Mouse (Mus musculus) 416B (cell line): ENCODE results near the gene Tst.

Experiments
- DNase-seq: peaks from one replicate; pipeline ENCODE4 v3.0.0; 2011; ENCODE audit warnings: low read depth

Tst gene

DNA sequence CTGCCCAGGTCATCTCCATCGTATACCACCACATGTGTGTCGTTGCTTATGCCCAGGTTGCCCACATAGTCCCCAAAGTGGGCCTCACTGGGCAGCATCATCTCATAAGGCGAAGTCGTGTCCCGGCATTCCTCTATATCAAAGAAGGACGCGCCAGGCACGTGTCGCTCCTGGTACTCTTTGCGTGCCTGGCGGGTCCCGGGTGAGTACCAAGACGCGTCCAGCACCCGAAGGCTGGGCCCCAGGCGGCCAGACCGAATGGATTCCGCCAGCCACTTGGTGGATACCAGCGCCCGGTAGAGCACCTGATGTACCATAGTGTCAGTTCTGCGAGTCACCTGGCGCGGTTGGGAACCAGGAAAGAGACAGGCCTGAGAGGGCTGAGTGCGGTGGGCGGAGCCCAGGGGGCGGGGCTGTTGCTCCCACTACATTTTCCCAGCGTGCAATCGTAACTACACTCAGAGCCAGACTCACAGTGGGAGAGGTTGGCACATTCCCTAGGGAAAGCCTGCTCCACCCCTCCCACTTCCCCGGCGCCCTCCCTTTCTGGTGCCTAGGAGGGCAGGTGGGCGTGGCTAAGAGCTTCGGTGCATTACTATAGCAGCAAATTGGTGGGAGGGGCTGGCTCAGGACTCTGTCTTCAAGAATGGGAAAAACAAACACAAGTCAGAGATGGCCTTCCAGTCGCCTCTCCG, at the start of gene Tst:
Tst (minus strand) TSS at position 391 of the 695 bp plus-strand sequence.
- peak; percentile 80 for DNase-seq

DNA sequence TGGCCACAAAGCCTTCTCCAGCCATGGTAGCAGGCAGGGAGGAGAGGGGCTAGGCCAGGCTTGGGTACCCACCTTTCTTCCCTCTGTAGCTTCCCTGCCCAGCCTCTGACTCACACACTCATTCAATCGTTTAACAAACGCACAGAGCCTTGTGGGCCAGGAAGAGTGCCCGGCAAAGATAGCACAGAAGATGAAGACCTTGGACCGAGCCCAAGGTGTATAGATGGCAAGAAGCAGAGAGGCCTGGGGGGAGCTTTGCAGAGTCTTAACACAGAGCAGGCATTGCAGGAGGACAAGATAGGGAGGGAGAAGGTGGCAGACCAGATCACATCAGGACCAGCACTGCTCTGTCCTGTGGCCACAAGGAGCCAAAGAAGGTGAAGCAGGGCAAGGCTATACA, 49.5 kb upstream of the Tst start:
- DNase-seq: no peak

DNA sequence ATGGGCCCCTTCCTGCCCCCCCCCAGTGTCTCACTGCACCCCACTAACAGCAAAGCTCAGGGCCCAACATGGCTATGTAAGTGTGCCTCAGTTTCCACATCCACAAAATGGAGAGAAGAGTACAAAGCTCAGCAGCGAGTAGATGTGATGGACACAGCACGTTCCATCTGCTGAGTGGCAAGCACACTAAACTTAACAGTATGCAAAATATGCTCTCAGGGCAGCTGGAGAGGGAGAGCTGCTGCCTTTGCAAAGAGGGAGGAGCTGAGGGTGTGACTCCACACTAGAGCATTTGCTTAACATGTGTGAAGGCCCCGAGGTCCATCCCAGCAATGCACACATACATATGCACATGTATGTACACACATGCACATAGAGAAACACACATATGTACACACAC, 47.2 kb upstream of the Tst start:
- DNase-seq: no peak

DNA sequence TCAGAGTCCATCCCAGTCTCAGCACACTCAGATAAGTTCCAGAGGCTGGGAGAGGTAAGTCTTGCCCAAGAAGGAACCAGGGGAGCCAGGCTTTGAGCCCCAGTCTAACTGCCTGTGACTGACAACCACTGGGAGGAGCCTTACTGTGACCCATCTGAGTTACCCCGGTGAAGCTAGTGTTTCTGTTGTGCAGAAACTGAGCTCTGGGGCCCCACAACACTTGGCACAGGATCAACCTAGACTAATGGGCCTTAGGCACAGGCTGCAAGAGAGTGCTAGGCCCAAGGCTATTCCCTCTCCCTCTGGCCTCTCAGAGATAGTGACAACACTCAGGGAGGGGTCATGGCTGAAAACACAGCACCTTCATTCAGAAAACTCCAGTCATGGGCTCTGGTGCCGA, 45.5 kb upstream of the Tst start:
- DNase-seq: peak; percentile 17

DNA sequence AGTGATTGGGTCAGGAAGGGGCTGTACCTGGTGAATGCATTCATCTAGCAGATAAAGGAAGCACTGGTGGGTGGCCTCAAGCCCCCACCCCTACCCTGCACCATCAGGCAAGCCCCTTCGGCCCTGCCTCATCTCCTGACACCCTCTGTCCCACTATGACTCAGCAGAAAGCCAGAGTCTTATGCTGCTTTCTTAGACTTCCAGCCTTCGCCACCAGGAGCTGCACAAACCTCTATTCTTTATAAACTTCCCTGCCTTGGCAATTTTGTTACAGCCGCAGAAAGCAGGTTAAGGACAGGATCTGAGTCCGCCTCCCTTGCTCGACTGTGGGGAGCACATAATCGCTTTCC, 44.7 kb upstream of the Tst start:
- peak; percentile 68 for DNase-seq

DNA sequence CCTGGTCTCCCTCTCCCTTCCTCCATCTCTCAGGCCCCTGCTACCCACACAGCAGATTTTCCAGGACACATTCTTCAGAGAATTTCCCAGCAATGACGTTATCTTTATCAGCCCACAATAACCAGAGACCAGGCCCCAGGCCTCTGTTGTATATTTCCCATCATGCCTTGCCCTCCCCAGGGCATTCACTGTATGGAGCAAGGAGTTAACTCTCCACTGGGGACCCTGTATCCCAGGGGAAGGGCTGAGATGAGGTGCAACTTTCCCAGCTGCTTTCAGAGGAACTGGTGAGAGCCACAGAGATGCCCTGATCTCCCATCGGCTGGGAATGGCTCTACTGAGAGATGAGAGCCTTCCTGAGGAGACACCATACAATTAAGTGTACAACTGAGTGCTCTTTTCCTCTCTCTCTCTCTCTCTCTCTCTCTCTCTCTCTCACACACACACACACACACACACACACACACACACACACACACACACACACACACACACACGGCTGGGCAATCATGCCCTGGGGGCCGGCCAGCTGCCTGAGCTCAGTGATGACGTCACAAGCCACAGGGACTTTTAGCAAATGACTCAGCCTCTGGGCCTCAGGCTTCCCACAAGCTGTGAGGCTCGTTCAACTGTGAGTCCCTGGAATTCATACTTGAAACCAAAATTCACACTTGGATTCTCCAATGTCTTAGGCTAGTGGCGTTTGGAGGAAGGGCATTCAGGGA, 44.1 kb upstream of the Tst start:
- peak; percentile 96 for DNase-seq

DNA sequence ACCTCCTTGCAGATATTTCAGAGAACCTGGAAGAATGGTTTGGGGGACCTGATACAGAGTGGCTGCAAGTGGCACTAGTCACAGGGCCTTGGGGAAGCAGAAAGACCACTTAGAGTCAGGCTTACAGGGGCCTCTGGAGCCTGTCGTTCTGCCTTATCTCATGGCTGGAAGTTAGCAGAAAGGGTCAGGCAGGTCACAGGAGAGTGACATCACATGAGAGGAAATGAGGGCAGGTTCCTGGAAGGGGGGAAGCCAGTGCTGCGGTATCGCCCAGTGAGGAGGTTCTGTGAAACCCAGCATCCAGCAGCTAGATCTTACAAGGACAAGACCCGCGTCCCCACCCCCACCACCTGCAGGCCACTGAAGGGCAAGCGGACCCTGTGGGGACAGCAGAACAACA, 43.4 kb upstream of the Tst start:
- DNase-seq: peak; percentile 65

DNA sequence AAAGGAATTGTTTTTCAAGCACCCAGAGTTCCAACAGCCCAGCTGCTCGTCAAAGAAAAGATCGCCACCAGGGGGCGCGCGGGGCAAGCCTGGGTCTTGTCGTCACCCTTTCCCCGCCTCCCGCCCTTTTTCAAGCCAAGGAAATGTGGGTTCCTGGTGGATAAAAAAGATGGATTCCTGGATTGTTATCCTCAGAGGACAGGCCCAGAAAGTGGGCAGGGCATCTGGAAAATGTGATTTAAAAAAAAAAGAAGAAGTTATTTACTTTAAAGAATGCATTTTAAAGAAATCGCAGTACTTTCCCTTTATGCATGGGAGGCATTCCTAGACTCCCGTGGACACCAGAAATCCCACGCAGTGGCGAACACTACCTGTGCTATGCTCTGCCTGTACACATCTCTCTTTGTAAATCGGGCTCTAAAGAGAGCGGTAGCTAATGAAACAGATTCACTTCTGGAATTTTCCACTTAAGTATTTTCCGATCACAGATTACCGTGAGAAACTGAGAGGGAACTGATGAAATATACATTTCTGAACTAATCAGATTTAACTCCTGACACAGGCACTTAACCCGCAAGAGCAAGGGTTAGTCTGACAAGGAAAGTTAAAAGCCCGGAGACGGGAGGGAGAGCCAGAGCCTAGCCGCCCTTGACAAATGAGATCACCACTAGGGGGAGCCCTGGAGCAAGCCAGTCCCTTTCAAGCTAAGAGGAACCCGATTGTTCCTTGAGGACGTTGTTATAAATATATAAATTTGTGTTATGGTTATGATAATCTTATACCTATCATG, 42.2 kb upstream of the Tst start:
- peak; percentile 91 for DNase-seq

DNA sequence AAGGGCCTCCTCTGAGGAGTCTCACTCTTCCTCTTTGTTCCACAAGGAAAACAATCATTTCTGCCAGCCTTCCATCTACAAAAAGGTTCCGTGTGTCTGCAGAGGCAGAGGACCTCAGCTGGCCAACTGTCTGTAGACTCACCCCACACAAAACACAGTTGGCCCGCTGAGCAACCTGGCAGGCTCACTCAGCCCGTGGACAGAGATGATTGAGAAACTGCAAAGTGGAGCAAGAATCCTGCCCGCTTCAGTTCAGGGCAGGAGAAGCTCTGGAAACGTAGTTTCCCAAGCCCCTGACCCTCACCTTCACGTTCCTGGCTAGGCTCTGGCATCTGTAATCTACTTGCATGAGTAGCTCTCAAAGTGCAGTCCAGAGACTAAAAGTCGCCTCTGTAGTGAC, 41.4 kb upstream of the Tst start:
- no peak for DNase-seq

DNA sequence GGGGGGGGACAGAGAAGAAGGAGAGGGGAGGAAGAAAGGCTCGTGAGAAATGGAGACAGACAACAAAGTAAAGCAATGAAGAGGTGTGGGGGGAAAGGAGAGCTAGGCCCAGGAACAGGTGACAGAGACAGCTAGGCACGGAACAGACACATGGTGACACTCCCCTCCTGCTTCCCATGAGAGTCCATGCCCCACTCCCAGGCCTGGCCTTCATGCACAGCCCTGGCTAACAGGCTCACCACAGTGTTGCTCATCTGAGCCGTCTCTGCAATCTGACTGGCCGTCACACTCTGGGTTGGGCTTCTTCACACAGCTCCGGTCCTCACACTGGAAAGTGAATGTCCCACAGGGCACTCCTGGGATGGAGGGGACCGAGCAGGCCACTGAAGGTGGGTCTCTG, 38.1 kb upstream of the Tst start:
- DNase-seq: no peak

DNA sequence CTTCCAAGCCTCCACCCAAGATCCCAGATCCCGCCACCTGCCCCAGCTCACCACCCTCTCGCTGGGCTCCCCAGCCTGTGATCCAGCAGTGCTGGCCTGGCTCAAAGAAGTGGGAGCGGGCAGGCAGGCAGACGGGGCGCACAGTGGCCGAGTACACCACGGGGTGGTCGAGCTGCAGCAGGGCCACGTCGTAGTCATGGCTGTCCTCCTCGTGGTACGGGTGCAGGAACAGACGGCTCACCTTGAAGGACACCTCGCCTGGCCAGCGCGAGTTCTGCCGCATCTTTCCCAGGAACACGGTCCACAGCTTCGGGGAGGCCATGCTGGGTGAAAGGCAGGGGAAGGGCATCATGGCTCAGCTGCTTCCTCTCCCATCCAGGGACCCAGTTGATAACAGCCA, 36.5 kb upstream of the Tst start:
- DNase-seq: no peak

DNA sequence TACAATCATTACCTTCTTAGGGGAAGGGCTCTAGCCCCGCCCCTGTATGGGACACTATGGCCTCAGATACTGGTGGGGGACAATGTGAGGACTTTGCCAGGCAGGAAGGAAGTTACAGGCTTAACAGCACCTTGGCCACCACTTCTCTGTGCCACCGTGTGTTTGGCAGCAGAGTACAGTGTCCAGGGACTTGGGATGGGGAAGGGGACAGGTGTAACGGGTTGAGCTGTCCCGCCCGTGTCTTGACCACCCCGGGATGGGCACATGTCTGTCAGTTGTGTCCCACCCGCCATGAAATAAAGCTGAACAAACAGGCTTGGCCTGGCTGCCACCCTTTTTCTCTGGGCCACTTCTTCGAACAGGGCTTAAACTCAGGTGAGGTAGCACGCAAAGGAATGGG, 33.3 kb upstream of the Tst start:
- DNase-seq: no peak

DNA sequence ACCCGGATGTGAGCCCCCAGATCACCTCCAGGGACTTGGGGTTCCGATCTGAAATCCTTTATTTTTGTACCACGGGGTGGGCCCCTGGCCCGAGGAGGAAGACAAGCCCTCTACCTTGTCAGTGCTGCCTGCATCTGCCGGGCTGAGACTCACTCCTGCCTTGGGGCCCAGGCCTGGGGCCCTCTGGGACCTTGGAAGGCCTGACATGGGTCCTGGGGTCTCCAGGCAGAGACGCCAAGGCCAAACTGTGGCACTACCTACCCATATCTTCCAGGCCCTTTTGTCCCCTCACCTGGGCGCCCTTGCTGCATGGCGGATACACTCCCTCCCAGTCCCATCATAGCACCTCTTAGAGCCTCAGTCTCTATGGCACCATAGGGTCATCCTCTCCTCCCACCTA, 32.8 kb upstream of the Tst start:
- no peak for DNase-seq

DNA sequence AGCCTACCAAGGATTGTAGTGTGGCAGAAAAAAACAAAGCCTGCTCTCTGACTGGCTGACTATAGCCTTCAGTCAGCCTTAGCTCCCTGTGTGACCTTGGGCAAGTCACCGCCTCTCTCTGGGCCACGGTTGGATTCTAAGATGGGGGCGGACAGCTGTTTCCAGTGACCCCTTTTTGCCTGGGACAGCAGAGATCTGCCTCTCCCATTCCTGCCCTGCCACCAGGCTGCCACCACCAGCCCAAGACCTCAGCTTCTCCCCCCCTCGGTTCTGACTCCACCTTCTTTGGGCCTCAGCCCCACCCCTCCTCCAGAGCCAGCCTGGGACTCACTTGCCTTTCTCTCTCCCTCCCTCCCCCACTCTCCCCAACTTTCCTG, 32.3 kb upstream of the Tst start:
- no peak for DNase-seq

DNA sequence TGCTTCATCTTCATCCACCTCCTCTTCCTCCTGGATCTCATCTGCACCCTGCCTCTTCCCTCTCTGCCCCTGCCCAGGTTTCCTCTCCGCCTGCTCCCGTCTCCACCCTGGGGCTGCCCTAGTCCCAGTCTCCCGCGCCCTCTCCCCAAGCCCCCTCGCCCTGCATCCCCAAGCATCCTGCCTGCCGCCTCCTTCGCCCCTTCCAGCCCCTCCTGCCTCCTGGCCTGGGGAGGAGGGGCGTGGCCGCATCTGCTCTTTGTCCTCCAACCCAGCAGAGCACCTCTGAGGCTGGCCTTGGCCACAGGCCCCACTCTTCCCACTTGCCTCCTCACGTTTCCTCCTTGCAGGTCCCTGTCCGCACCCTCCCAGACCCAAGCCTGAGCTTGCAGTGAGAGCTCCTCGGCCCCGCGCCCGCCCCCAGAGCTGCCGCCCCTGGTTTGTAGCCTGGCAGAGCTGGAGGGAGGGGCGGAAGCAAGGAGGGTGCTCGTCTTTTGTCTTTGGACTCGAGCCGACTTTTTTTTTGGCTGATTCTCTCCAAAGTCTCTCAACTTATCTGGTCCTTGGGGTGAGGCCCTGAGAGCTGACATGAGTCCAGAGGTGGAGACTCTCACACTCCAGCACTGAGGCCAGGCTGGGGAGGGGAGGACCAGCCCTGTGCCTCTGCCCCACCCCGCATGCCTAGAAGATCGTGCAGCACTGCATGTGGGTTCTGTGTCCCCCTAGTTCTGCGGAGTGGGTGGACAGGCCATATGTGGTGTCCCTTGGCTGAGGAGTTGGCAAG, 31.7 kb upstream of the Tst start:
- no peak for DNase-seq

DNA sequence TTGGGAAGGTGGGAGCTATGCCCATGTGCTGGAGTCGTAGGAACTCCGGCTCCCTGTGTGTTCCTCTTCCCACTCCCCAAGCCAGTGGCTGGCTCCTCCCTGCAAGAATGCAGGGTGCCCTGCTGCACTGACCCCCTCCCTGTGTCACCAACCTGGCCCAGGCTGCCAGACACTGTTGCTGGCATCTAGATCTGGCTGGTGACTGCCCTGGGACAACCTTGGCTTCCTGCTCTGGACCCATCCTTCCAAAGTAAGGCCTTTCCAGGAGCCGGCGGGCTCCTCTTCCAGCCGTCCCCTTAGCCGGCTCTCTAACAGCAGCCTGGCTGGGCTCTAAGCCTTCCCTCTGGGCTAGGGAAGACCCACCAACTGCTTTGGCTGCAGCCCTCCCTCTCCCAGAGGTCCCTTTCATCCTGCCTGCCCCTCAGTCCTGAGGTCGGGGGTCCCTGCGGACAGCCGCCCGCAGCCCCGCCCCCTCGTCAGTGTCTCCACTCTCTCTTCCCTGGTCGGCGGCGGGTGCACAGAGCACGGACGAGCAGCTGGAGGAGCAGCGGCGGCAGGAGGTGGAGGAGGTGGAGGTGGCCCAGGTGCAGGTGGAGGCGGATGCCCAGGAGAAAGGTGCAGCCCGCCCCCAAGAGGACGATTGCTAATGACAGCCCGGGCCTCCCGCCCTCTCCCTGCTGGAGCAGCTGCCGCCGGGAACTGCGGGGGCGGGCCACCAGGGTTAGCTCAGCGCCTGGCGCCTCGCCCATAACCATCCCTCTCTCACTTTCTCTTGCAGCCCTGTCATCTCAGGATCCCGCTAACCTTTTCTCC, 30.9 kb upstream of the Tst start:
- DNase-seq: peak; percentile 24

DNA sequence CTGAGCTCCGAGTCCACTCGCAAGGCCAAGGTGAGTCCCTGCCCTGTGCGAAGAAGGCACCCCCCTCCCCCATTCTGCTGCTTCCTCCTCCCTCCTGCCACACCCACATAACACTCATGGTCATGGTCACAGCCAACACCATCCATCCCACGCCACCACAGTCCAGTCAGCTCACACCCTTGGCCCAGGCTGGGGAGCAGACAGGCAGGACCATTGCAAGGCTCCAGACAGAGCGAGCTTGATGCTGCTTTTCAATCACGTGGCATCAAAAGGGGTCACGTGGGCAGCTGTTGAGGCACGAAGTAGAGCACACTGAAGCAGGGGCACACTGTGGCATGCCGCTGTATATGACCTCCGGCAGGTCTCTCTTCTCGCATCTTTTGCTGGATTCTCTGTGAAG, 30.0 kb upstream of the Tst start:
- no peak for DNase-seq

DNA sequence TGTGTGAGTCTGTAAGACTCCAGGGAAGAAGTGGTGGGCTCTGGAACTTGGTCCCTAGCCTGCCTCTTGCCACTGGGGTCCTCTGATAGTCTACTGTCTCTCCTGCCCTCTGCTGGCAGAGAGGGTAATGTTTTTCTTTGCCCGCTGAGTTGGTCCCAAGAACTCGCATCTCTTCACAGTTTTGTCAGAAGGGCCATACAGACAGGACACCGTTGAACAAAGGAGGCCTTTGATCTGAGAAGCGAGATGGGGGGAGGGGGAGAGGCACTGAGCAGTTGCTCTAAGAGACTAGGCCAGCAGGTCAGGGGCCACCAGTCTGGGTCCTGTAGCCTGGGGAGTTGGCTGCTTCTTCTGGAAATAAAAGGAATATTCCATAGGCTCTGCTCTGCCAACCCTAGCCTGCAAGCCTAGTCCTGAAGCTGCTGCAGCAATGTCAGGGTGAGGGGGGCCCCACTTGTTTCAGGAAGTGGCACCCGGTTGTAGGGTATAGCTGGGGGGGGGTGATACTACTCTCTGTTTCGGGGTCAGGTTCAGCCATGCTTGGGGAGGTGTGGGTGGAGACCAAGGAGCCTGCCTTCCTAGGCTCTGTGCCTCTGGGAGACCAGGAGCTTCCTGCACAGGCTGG, 29.3 kb upstream of the Tst start:
- peak; percentile 61 for DNase-seq

DNA sequence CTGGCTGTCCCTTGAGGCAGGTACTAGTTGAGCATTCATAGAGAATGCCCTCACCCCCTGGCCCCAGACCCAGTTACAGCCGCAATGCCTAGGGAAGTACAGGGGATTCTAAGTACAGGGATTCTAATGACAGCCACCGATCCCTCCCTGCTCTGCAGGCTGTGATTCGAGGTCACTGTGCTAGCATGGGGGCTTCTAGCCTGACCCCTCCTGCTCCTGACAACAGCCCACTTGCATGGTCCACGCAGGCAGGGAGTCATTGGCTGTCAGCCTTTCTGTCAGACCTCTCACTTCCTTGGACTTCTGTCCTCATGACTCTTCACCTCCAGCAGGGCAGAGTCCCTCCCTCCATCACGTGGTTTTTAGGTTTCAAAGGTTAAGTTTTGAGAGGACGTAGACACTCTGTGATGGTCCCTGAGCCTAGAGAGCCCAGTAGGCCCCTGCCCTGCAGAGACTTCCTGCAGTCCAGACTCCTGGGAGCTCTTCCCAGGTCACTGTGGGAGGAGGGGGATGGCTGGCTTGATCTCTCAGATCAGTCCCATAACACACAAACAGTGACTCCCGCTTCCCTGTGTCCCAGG, 25.9 kb upstream of the Tst start:
- DNase-seq: no peak

DNA sequence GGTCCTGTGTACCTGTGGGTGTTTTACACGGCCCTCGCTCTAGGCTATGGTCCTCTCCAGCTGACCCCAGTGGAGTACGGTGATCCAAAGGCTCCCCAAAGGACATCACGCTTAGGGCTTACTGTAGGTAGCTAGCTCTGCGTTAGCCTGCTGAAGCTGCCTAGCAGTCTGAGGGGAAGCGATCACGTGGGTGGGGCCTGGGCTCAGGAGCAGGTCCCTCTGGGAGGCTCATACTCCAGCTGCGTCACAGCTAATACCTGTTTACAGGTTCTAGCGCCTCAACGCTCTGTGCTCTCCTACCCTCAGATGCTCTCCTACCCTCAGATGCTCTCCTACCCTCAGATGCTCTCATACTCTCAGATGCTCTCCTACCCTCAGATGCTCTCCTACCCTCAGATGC, 25.2 kb upstream of the Tst start:
- no peak for DNase-seq
